Mouse (Mus musculus) adrenal gland, postnatal 10 days (tissue): ENCODE results near the gene Zfp988. TPM values are rescaled to one million over a fixed set of nuclear protein-coding genes. Genes with fewer than 3 reads are reported as not detected.
"Not testable (repeated sequence)": the region's sequence is repeated elsewhere in the genome, so short reads cannot be mapped to it uniquely, and the experiment has no call there.

Source experiments
- DNase-seq: peaks from one replicate; pipeline ENCODE4 v3.0.0; 2021; ENCODE audit warnings: mixed read lengths
- total RNA-seq, 2 experiments: library from RNA; stranded (reverse); gene quantifications; 2 replicates each; pipeline ENCODE4 v1.2.3; 2021

The Zfp988 gene
- total RNA-seq, 2 experiments from 2014 or later: 0.24 to 0.39 TPM

DNA sequence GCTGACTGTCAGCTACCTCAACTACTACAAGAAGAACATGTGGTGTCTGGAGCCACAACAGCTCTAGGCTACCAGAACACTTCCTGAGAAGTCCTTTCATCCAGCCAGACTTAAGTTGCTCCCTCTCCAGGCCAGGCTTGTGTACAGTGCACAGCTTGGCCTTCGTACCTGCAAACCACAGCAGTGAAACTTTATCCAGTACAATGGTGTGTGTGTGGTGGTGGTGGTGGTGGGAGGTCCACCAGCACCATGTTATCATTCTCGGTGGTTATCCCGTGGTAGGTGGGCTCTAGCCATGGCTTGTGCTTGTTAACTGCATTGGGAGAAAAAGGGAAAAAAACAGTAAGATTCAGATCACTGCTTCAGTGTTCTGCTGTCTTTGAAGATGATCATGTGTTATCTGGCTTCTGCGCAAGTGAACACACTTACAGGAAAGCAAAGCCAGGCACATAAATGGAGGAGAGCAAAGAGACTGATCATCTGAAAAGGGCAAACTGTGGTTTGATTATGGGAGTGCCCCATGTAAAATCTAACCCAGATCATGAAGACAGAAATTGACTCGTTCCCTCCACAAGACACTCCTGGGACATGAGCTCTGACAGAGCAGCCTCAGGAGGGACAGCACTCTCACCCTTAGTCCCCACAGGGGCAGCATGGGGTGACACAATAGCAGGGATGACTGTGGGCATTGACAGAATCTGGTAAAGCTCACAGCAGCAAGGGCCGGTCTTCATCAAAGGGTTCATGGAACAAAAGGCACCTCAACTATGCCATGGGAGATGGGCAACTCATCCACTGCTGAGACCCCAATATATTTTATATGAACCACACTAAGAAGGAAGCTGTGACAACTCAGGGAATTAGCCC is 37.8 kb downstream of the Zfp988 start:
- not testable (repeated sequence) for DNase-seq

- DNase-seq: not testable (repeated sequence)
Observed at GRCm38 (mm10) chr4:147345061-147345554, 39.6 kb downstream of the Zfp988 start.

- not testable (repeated sequence) for DNase-seq
Observed at GRCm38 (mm10) chr4:147346361-147347035, 41.0 kb downstream of the Zfp988 start.

DNA sequence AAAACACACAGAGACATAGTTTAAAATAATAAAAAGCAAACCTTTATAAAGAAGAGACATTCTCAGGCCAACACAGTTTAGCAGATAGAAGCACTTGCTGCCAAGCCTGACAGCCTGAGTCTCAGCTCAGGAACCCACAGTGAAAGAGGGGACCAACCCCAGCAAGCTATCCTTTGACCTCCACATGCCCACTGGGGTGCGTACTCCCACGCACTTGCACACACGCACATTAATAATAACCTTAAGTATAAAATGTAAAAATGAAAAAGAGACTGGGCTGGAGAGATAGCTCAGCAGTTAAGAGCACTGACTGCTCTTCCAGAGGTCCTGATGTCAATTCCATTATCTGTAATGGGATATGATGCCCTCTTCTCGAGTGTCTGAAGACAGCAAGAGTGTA is 41.8 kb downstream of the Zfp988 start:
- DNase-seq: not testable (repeated sequence)

GRCm38 (mm10) chr4:147347880-147348279 is 42.4 kb downstream of the Zfp988 start:
- DNase-seq: not testable (repeated sequence)

DNA sequence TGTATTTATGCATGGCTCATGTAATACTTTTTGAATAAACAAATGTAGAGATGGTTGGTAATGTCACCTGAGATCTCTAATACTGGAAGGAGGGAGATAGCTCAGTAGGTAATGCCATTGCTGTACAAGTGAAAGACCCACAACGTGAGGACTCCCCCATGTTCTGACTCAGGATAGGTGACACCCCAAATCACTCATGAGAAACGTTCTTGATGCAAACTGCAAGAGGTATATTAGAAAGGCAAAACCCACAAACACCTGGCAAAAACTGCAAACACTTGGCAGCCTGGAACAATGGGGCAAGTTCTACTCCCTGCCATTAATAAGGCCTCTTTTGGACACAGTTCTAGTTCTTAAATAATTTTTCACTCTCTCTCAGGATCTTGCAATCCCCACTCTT is 42.9 kb downstream of the Zfp988 start:
- DNase-seq: not testable (repeated sequence)

DNA sequence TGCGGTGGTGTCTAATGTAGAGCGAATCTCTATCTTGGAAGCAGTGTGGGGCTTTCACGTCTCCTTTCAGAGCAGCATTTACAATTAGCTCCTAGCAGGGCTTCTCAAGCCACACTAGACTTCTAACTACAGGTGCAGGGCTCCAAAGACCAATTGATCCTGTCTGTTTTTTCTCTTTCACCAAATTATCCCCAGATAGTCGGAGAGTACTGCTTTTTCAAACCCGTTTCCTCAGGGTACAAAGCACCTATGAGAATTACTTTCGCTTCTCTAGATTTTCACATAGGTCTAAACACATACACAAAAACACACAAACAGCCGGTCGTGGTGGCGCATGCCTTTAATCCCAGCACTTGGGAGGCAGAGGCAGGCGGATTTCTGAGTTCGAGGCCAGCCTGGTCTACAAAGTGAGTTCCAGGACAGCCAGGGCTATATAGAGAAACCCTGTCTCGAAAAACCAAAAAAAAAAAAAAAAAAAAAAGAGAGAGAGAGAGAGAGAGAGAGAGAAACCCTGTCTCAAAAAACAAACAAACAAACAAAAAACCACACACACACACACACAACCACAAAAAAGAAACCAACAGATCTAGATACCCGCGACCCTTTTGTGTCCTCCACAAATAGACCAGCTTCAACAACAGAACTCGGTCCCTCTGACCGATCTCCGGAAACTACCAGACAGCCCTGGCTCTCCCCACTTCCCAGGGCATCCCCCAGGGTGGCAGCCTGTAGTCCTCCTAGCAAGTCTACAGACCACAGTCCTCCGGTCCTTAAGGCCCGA is 43.6 kb downstream of the Zfp988 start:
- DNase-seq: not testable (repeated sequence)

DNA sequence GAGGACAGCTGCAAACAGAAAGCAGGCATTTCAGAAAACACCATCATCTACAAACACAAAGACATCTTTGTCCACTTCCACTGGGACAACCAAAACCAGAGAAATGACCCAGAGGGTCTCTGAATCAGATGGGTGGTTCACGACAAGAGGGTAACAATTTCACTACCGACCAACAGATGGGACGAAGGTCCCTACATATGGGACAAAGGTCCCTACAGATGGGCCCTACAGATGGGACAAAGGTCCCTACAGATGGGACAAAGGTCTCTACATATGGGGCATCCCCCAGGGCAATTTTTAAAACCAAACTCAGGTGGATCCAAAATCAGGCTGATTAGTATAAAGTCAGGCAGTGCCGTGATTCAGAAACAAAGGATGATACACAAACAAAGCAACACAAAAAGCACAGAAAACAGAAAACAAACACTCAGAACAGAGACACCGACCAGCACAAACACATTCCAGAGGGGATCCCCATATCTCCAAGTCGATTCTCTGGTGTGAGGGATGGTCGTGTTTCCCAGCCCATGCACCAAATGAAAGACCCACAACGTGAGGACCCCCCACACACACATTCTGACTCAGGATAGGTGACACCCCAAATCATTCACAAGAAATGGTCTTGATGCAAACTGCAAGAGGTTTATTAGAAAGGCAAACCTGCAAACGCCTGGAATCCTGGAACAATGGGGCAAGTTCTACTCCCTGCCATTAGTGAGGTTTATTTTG is 44.4 kb downstream of the Zfp988 start:
- not testable (repeated sequence) for DNase-seq

DNA sequence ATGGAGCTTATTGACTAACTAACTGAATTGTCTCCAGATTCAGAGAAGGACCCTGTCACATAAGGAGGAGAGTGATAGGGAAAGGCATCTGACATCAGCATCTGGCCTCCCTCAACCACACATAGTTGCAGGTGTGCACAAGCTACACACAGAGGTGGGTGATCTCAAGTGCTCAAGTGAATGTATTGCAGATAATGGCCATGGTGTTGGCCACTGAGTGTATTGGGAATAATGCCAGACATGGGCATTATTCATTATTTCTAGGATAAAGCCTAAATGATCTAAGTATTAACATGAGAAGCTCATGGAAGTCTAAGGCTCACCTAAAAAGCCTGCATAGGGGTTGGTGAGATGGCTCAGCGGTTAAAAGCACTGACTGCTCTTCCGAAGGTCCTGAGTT is 45.1 kb downstream of the Zfp988 start:
- not testable (repeated sequence) for DNase-seq

GRCm38 (mm10) chr4:147351376-147351980 is 46.0 kb downstream of the Zfp988 start:
- DNase-seq: not testable (repeated sequence)

- not testable (repeated sequence) for DNase-seq
Observed at GRCm38 (mm10) chr4:147353626-147354025, 48.2 kb downstream of the Zfp988 start.

GRCm38 (mm10) chr4:147356042-147356441 is 50.6 kb downstream of the Zfp988 start:
- not testable (repeated sequence) for DNase-seq

DNA sequence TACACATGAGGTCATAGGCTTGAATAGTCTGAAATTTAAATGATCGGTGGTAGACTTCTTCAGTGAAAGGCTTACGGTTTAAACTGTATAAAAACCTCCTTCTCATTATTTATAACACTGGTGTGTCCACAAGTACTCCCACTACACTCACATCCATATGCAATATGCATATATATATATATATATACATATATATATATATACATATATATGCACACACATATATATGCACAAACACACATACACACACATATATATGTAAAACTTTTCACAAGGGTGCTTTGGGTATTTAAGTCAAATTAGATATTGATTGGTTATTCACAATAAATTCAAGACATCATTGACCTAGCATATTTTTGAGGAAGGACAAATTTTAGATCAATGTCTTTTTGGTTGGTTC is 51.7 kb downstream of the Zfp988 start:
- not testable (repeated sequence) for DNase-seq

DNA sequence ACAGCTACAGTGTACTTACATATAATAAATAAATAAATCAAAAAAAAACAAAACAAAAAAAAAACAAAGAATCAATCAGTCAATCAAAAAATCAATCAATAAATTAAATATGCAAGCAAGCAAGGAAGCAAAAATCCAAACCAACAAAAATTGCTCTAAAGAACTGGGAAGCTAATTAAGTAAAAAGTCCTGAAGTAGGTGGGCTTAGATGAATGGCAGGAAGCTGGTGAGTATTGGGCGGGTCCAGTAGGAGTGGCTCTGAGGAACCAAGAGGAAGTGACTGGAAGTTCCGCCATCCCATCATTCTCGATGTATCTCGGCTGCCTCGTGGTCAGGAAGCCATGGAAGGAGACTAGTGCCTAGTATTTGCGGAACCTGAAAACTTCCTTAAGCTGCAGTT is 55.5 kb downstream of the Zfp988 start, which contains the start of gene Zfp978:
Gene Zfp978, plus strand, starts transcription at position 301 of the 400 bp plus-strand sequence.
- not testable (repeated sequence) for DNase-seq

GRCm38 (mm10) chr4:147361872-147362271 is 56.4 kb downstream of the Zfp988 start:
- not testable (repeated sequence) for DNase-seq

DNA sequence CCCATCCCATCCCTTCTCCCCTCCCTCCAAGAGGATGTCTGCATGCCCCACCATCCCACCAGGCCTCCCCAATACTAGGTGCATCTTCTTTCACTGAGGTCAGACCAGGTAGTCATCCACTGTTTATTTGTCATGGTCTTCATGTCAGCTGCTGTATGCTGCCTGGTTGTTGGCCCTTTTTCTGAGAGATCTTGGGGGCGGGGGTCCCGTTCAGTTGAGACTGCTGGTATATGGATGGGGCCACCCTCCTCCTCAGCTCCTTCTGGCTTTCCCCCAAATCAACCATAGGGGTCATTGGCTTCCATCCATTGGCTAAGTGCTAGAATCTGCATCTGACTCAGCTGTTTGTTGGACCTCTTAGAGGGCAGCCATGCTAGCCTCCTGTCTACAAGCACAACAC is 64.1 kb downstream of the Zfp988 start:
- not testable (repeated sequence) for DNase-seq

GRCm38 (mm10) chr4:147383199-147383598 is 77.7 kb downstream of the Zfp988 start:
- DNase-seq: not testable (repeated sequence)
